Mouse (Mus musculus) forebrain, embryonic 16.5 days (tissue): Measurements from ENCODE around the gene Kidins220. TPM values are rescaled to one million over a fixed set of nuclear protein-coding genes. Genes with fewer than 3 reads are reported as not detected.
A peak's percentile ranks its signal among the peaks of the same experiment; 100 is the strongest.

ENCODE experiments used
- ATAC-seq: fragments of 200-750 bp; cut with Nextera tagmentation; 2 replicates; pipeline ENCODE4 v1.8.0; 2017; ENCODE audit warnings: mild to moderate bottlenecking, moderate library complexity
- H3K27ac ChIP-seq: fragments of 300-500 bp; sonication (generic); 2 replicates; pipeline ENCODE4 v1.5.1; 2014; ENCODE audit warnings: low read length, control low read depth
- H3K27me3 ChIP-seq: fragments of 300-500 bp; sonication (generic); replicated peaks from 2 replicates; pipeline ENCODE4 v1.6.1; 2014; ENCODE audit warnings: low read length; ENCODE audit not compliant: control insufficient read depth, insufficient read depth
- H3K36me3 ChIP-seq: fragments of 300-500 bp; sonication (generic); 2 replicates; pipeline ENCODE4 v1.6.1; 2014; ENCODE audit not compliant: control insufficient read depth, insufficient read depth
- H3K4me1 ChIP-seq: fragments of 300-500 bp; sonication (generic); replicated peaks from 2 replicates; pipeline ENCODE4 v1.6.1; 2014; ENCODE audit warnings: low read length; ENCODE audit not compliant: control insufficient read depth, insufficient read depth
- H3K4me2 ChIP-seq: fragments of 300-500 bp; sonication (generic); 2 replicates; pipeline ENCODE4 v1.6.1; 2014; ENCODE audit warnings: mild to moderate bottlenecking, low read length, control low read depth
- H3K4me3 ChIP-seq: fragments of 300-500 bp; sonication (generic); replicated peaks from 2 replicates; pipeline ENCODE4 v1.5.1; 2014; ENCODE audit warnings: mild to moderate bottlenecking, low read length, control low read depth
- H3K9ac ChIP-seq: fragments of 300-500 bp; sonication (generic); replicated peaks from 2 replicates; pipeline ENCODE4 v1.6.1; 2014; ENCODE audit warnings: low read depth, low read length, control low read depth
- H3K9me3 ChIP-seq: fragments of 300-500 bp; sonication (generic); 2 replicates; pipeline ENCODE4 v1.6.1; 2016; ENCODE audit warnings: low read length; ENCODE audit not compliant: control insufficient read depth
- WGBS: fragments of 180-500 bp; shearing (Covaris S2); extraction: QIAGEN DNeasy Blood & Tissue Kit; methylation state at CpG from one replicate; pipeline ENCODE4 v1.1.7; 2014; 5-methylcytosine and 5-hydroxymethylcytosine counted together
- polyA plus RNA-seq: library from polyadenylated mRNA; unstranded; fragments of >200 nt; fragmentation: Nextera tagmentation; extraction: Ambion mirVana; gene quantifications from 2 replicates; pipeline ENCODE4 v1.2.1, GENCODE M21; 2015

Gene Kidins220
- 172 and 179 TPM in 2 replicates for polyA plus RNA-seq

- Histone ChIP-seq H3K27me3 (no peaks in the 10 kb centered on the region), H3K9ac (peak within 1 kb of the TSS; percentile 84), H3K4me1 (peaks cover 10% of the 10 kb centered on the region), H3K36me3 (no peaks in the 10 kb centered on the region), H3K4me3 (peak within 1 kb of the TSS; percentile 66), H3K27ac (peak within 1 kb of the TSS; percentile 94), H3K4me2 (peak within 1 kb of the TSS; percentile 46), H3K9me3 (no peaks in the 10 kb centered on the region)
- 15% methylated on average over 29 of the region's 29 CpGs for WGBS
- peak; percentile 87 for ATAC-seq
Observed at GRCm38 (mm10) chr12:24974446-24975114, at the start of gene Kidins220. Gene Kidins220 (plus strand): TSS chr12:24974925.

- Histone ChIP-seq H3K27ac (no peak overlapping the region), H3K4me2 (no peak overlapping the region), H3K4me3 (no peak overlapping the region), H3K4me1 (peaks cover 10% of the 10 kb centered on the region), H3K9me3 (no peaks in the 10 kb centered on the region), H3K27me3 (no peaks in the 10 kb centered on the region), H3K9ac (no peak overlapping the region), H3K36me3 (no peaks in the 10 kb centered on the region)
- ATAC-seq, result no peak
- WGBS, result 90% methylated on average over 5 of the region's 5 CpGs
Observed at GRCm38 (mm10) chr12:24925276-24925675, 49.4 kb upstream of the Kidins220 start.

GRCm38 (mm10) chr12:24925684-24926083 is 49.0 kb upstream of the Kidins220 start:
- Histone ChIP-seq H3K4me2 (no peak overlapping the region), H3K9ac (no peak overlapping the region), H3K4me1 (peaks cover 10% of the 10 kb centered on the region), H3K27me3 (no peaks in the 10 kb centered on the region), H3K36me3 (no peaks in the 10 kb centered on the region), H3K27ac (no peak overlapping the region), H3K4me3 (no peak overlapping the region), H3K9me3 (no peaks in the 10 kb centered on the region)
- 40% methylated on average over 4 of the region's 4 CpGs for WGBS
- ATAC-seq, result no peak

GRCm38 (mm10) chr12:24928051-24928748 is 46.5 kb upstream of the Kidins220 start:
- Histone ChIP-seq H3K27me3 (no peaks in the 10 kb centered on the region), H3K4me2 (no peak overlapping the region), H3K27ac (peak overlapping the region; percentile 41), H3K4me1 (peaks cover 12% of the 10 kb centered on the region), H3K4me3 (no peak overlapping the region), H3K36me3 (no peaks in the 10 kb centered on the region), H3K9me3 (no peaks in the 10 kb centered on the region), H3K9ac (no peak overlapping the region)
- peak; percentile 80 for ATAC-seq
- 54% methylated on average over 18 of the region's 18 CpGs for WGBS

GRCm38 (mm10) chr12:24929043-24929442 is 45.7 kb upstream of the Kidins220 start:
- Histone ChIP-seq H3K4me2 (no peak overlapping the region), H3K27me3 (no peaks in the 10 kb centered on the region), H3K4me3 (no peak overlapping the region), H3K9ac (no peak overlapping the region), H3K9me3 (no peaks in the 10 kb centered on the region), H3K4me1 (peaks cover 17% of the 10 kb centered on the region), H3K36me3 (no peaks in the 10 kb centered on the region), H3K27ac (no peak overlapping the region)
- no peak for ATAC-seq
- 66% methylated on average over 7 of the region's 7 CpGs for WGBS

- Histone ChIP-seq H3K36me3 (peaks cover 5% of the 10 kb centered on the region; the same call in 1 of the 2 replicates), H3K9ac (no peak overlapping the region), H3K4me3 (no peak overlapping the region), H3K9me3 (no peaks in the 10 kb centered on the region), H3K27me3 (no peaks in the 10 kb centered on the region), H3K27ac (no peak overlapping the region), H3K4me2 (no peak overlapping the region), H3K4me1 (peaks cover 17% of the 10 kb centered on the region)
- ATAC-seq, result no peak
- 84% methylated on average over 3 of the region's 3 CpGs for WGBS
Observed at GRCm38 (mm10) chr12:24930760-24931159, 44.0 kb upstream of the Kidins220 start.

- Histone ChIP-seq H3K27ac (no peak overlapping the region), H3K9me3 (no peaks in the 10 kb centered on the region), H3K4me1 (peaks cover 17% of the 10 kb centered on the region), H3K36me3 (peaks cover 5% of the 10 kb centered on the region; the same call in 1 of the 2 replicates), H3K4me2 (no peak overlapping the region), H3K4me3 (no peak overlapping the region), H3K27me3 (no peaks in the 10 kb centered on the region), H3K9ac (no peak overlapping the region)
- ATAC-seq, result no peak
- 75% methylated on average over 6 of the region's 6 CpGs for WGBS
Observed at GRCm38 (mm10) chr12:24932120-24932519, 42.6 kb upstream of the Kidins220 start.

- H3K27me3 ChIP-seq, result no peaks in the 10 kb centered on the region
- H3K4me1 ChIP-seq, result peaks cover 12% of the 10 kb centered on the region
- H3K4me2 ChIP-seq, result no peak overlapping the region
- H3K9ac ChIP-seq, result no peak overlapping the region
- H3K9me3 ChIP-seq, result no peaks in the 10 kb centered on the region
- peaks cover 5% of the 10 kb centered on the region; the same call in 1 of the 2 replicates for H3K36me3 ChIP-seq
- H3K4me3 ChIP-seq, result no peak overlapping the region
- ATAC-seq, result peak; percentile 25; the same call in 1 of the 2 replicates
- H3K27ac ChIP-seq, result no peak overlapping the region
- WGBS, result 88% methylated on average over 1 of the region's 1 CpGs
Observed at GRCm38 (mm10) chr12:24933206-24933775, 41.4 kb upstream of the Kidins220 start.

- H3K36me3 ChIP-seq, result peaks cover 5% of the 10 kb centered on the region; the same call in 1 of the 2 replicates
- no peaks in the 10 kb centered on the region for H3K9me3 ChIP-seq
- WGBS, result 92% methylated on average over 3 of the region's 3 CpGs
- H3K4me1 ChIP-seq, result 0 out of 2 replicates have a peak, but pooled peaks cover 7% of the 10 kb centered on the region
- no peak overlapping the region for H3K4me2 ChIP-seq
- H3K27me3 ChIP-seq, result no peaks in the 10 kb centered on the region
- H3K4me3 ChIP-seq, result no peak overlapping the region
- no peak overlapping the region for H3K27ac ChIP-seq
- no peak overlapping the region for H3K9ac ChIP-seq
- ATAC-seq, result no peak
Observed at GRCm38 (mm10) chr12:24933996-24934395, 40.7 kb upstream of the Kidins220 start.
